Mouse (Mus musculus): Measurements from ENCODE around the gene Rundc3a.
"Not testable (repeated sequence)": the region's sequence is repeated elsewhere in the genome, so short reads cannot be mapped to it uniquely, and the experiment has no call there.

Gene Rundc3a

DNA sequence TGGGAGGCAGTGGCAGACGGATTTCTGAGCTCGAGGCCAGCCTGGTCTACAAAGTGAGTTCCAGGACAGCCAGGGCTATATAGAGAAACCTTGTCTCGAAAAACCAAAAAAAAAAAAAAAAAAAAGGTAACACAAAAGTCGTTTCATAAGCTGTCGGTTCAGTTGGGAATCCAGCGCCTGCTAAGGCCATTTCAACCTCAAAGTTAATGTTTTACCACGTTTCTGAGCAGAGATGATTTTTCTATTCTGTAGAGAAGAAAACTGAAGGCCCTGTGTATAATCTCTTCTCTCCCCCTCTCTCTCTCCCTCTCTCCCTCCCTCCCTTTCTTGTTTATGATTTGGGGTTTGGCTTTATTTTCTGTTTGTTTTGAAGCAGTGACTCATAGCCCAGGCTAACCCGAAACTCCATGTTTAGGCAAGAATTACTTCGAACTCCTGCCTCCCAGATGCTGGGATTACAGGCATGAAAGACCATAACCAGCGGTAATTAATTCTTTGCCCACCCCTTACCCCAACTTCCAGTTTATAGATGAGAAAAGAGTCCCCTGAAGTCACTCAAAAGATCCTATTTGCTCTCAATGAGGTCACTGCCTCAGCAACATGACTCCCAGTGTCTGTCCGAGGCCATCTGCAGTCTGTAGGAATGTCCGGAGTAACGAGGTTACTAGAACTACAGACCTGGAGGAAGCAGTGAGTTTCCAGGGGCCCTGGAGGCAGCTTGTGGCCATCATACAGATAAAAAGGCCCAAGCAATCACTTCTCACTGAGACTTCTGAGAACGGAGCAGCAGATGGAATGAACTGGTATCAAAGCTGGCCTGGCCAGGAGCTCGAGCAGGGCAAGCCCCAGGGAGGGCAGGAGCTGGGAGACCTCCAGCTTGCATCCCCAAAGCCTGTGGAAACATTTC is 15.9 kb downstream of the Rundc3a start:
- no peak for DNase-seq (ENCODE audit: low spot score)

DNA sequence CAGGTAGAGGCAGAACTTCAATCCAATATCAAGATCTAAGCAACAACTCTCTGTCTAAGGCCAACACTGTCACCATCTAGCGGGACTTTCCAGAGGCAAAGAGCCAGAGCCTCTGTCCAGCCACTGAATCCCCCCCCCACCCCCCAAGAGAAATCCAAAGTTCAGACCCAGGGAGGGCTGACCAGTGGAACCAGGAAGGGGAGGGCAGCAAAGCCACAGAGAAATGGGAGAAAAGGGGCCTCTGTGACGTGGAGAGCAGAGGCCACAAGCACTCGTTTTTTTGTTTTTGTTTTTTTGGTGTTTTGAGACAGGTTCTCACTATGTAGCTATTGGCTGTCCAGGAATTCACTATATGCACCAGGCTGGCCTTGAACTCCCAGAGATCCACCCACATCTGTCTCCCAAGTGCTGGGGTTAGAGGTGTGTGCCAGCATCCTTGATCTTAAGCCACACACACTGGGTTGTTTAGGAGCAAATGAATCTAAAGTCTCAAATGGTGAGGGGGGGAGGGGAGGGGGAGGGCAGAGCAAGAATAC is 16.7 kb downstream of the Rundc3a start:
- DNase-seq (ENCODE audit: low spot score), result no peak

DNA sequence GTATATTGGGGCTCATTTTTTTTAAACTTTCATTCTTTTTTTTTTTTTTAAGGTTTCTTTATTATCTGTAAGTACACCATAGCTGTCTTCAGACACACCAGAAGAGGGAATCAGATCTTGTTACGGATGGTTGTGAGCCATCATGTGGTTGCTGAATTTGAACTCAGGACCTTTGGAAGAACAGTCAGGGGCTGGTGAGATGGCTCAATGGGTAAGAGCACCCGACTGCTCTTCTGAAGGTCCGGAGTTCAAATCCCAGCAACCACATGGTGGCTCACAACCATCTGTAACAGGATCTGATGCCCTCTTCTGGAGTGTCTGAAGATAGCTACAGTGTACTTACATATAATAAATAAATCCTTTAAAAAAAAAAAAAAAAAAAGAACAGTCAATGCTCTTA is 17.1 kb downstream of the Rundc3a start:
- DNase-seq (ENCODE audit: low spot score), result not testable (repeated sequence)

DNA sequence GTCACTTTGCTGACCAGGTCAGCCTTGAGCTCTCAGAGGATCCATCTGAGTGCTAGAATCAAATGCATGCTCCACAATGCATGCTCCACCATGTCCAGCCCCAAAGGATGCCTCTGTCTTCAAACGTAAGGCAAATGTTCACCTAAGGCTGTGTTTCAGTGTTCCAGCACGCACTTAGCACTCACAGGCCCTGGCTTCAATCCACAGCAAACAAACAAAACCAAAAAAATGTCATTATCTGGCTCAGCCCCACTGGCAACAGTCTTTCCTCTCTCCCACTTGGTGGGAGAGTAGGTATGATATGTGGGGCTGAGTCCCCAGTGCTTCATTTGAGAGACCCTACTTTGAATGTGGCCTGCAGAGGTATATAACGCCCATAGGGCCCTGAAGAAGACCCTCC is 17.9 kb downstream of the Rundc3a start:
- DNase-seq (ENCODE audit: low spot score), result no peak

DNA sequence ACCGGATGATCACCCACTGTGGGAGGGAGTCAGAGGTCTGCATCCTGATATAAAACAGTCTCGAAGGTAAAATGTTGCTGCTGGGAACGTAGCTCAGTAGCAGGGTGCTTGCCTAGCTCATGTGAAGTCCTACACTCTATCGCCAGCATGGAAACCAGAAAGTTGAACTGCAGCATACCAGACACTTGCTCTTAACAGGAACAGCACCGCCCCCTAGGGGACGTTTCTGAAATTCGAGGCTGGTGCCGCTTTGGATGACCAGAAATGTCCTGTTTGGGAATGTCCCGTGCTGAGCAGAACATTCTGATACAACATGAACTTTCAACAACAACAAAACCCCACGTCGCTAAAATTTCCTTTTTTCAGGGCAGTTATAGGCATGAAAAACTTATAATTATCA is 18.5 kb downstream of the Rundc3a start:
- DNase-seq (ENCODE audit: low spot score), result peak; percentile 96

DNA sequence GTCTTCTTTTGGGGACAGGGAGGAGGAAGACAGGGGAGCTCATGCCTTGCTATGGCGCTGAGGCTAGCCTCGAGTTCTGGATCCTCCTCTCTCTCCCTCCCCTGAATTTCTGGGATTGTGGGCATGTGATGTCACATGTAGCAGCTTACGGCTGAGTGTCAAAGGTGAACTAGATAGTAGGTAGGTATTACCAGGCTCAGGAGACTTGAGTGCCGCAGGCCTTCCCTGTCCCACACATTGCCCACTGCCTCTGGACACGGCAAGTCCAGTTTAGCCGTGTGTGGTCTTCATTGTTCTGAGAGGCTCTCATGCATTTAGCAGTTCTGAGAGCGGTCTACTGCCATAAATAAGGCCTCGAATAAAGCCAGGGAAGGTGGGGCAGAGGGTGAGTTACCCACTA is 19.9 kb downstream of the Rundc3a start:
- no peak for DNase-seq (ENCODE audit: low spot score)

DNA sequence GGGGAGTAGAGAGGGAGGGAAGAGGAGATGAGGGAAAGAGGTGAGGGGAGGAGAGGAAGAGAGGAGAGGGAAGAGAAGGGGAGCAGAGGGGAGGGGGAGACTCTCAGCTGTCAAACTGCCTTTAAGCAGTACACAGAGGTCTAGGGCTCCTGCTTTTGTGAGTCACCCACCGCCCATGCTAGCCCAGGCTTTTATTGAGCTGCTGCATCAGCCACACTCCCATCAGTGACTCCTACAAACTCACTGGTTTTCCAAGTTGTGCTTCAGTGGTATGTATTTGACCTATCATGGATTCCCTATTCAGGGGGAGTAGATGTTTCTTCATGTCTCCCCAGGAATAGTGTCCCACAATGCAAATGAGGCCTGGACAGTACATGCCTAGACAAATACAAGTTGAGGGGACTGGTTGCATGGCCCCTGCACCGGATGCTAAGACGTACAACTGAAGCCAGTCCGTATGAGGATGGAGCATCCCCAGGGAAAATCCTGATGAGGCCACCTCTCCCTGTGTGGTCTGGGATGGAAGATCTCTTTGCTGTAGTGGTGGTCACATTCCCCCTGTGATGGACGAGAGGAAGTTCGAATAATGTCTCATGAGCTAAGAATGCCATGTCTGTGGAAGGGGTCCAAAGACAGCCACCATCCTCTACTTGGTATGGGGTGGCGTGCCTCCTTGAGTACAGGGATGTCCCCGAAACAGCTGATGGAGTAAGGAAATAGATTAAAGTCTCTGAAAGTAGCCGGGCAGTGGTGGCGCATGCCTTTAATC is 22.0 kb downstream of the Rundc3a start:
- no peak for DNase-seq (ENCODE audit: low spot score)

DNA sequence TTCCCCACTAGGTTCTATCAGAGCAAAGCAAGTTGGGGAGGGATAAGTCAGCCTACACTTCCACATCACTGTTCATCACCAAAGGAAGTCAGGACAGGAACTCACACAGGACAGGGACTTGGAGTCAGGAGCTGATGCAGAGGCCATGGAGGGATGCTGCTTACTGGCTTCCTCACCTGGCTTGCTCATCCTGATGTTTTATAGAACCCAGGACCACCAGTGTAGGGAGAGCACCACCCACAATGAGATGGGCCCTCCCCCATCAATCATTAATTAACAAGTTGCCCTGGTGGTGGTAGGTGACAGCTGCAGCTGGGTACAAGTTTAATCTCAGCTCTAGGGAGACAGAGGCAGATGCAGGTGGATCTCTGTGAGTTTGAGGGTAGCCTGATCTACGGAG is 24.0 kb downstream of the Rundc3a start:
- no peak for DNase-seq (ENCODE audit: low spot score)

DNA sequence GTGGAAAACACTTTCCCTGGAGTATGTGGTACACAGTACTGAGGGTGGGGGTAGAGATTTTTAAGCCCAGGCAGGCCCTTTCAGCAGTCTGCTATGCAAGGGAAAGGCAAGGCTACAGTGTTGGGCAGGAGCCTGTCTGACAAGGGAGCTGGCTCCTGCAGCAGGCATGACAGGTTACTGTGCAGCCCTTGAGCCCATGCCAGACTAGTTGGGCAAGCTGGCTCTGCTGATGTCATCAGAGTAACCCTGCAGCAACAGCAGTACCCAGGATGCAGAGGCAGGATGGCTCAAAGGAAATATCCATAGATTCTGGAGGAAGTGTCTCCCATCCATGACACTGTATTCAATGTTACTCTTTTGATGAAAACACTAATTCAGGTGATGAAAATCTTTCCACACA is 25.7 kb downstream of the Rundc3a start:
- no peak for DNase-seq (ENCODE audit: low spot score)

DNA sequence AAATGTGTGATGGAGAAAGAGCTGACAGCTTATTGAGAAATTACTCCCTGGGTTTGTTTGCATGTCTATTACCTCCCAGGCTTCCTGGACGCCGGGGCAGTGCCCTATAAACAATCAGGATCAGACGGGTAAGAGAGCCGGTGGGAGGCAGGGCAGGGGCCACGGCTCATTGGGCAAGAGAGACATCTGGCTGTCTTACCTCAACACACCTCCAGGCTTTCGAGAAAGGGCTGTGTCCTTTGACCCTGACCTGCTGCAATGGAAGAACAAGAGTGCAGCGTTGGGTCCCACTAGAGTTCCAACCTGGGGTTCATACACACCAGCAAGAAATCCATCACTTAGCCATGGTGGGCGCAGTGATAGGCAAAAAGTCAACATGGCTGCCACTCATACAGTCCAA is 28.4 kb downstream of the Rundc3a start:
- no peak for DNase-seq (ENCODE audit: low spot score)

DNA sequence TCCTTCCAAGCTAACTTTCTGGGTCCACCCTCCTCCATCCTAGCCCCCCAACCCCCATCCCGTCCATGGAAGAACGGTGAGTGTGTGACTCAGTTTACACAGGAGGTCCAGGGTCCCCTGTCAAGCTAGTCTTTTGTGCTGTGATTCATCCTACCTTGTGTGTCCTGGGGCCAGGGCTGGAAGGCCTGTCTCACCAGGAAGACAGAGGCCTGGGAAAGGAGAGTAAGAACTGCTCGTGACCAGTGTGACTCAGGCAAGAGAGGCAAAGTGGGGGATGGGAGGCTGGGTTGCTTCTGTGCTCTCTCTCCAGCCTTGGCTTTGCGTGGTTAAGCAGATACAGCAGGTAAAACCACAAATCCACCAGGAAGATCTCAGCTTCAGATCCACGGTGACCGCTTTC is 31.5 kb downstream of the Rundc3a start:
- no peak for DNase-seq (ENCODE audit: low spot score)

DNA sequence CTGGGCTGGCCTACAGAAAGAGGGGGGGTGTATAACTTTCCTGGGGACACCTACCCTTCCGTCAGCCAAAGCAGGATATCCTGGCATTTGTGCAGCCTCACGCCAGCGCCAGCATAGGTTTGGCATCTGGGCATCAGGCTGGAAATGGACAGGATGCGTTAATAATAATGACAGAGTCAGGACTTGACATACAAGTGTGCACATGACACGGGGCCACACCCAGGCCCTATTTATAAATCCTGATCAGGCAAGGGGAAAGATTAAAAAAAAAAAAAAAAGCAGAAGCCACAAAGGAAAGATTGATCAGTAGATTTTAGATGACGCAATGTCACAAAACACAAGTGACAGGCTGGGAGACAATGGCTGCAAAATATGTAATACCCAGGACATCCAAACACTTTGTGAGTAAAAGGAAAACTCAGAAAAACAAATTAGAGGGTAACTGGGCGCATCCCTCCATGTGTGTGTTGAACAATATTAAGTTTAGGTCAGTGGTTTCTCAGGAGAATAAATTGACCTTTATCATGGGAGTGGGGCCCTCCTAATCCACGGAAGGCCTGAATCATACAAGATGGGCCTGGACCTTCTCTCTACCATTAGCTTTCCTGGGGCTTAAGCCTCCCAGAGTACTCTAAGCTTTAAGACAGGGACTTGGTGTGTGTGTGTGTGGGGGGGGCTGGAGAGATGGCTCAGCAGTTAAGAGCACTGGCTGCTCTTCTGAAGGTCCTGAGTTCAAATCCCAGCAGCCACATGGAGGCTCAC is 32.5 kb downstream of the Rundc3a start:
- DNase-seq (ENCODE audit: low spot score), result no peak

DNA sequence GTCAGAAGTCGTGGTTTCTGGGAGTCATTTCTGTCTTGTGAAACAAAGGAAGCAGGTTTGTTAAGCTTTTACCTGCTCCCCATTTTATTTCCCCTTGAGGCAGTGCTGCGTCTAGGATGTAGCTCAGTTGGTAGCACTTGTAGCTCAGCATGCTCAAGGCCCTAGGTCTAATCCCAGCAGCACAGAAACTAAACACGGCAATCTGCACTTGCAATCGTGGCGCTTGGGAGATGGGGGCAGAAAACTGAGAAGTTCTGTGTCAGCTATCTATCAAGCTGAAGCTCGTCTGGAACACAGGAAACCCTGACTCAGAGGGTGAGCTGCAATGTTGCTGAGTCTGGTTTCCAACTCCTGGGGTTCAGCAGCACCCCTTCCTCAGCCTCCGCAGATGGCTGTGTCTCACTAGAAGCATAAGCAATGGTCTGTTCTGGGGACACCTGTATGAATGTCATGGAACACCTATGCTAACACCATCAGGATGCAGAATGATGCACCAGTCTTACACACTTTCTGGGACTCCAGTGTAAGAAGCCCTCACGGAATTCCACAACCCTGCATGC is 35.9 kb downstream of the Rundc3a start:
- DNase-seq (ENCODE audit: low spot score), result no peak

DNA sequence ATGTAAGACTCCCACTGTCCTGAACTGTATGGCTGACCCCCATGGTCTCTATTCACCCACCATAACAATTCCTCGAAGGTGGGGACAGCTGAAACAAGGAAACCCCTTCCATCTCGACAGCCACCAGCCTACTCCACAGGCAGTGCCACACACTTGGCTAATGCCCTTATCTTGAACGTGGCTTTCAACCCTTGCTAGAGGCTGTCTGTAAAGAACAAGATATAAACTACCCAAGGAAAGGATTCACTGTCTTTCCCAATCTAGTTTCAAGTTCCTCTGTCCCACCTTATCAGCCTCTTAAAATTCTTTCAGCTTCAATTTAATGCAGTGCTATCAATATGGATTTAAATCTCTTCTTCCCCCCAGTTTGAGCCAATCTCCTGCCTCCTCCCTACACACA is 36.3 kb downstream of the Rundc3a start:
- no peak for DNase-seq (ENCODE audit: low spot score)

DNA sequence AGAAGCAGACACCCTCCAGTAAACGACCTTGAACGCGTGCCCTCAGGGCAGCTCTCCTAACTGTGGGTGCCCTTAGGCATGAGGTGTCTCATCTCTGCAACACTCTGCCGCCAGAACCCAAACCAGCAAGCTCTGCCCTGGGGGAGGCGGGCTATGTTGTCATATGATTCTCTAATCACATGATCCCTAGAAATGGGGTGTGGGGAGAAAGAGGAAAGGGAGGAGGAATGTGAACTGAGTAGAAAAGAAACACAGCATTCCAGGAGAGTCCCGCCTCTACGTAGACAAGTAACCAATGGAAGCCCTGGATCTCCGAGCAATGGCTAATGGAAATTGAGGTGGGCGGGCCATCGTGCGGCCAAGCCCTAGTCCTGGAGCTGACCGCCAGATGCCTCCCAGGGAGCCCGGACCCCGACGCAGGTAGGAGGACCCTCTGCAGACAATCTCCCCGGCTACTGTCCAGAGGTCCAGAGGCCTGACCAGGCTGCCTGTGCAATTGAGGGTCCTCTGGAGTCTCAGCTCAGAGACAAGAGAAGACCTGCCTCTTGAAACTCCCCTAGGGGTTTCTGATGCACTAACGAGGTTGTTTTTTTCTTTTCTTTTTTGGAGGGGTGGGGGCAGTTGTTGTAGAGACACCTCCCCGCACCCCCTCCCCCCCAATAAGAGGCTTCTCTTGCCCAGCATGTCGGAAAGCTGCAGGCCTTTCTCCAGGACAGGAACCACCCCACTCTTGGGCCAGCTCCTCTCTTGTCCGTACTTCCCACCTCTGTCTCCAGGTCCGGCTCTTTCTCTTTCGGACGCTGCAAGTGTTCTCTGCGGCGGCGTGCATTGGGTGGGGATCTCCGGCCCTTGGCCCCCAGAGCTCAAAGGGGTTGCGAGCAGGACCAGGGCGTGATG is 37.2 kb downstream of the Rundc3a start, which contains the start of gene Grn:
Gene Grn (plus strand): TSS at position 195 of the 897 bp plus-strand sequence.
- DNase-seq (ENCODE audit: low spot score), result peak; percentile 89

DNA sequence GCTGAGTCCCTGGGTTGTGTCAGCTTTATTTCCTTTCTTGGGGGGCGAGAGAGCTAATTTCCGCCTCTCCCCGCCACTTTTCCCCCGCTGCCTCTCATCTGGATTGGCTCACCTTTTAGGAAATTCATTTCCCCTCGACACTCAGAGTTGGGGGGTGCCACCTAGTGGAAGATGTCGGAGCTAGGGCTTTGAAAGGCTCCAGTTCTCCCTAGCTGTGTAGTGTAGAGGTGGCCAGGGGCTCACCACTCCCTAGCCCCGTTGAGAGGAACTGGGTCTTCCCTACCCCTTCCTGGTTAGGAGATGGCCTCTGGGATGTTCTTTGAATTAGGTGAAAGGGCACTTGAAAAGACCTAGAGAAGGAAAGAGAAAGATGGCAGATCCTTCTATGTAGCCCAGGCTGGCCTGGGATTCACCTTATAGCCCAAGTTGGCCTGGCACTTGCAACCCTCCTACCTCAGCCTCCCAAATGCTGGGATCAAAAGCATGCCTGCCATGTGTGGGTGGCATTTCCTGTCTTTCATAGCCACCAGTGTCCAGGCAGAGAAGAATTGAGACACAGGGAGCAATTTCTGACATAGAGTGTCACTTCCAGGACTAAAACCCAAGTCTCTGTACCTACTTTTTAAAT is 37.9 kb downstream of the Rundc3a start:
- peak; percentile 84 for DNase-seq (ENCODE audit: low spot score)

DNA sequence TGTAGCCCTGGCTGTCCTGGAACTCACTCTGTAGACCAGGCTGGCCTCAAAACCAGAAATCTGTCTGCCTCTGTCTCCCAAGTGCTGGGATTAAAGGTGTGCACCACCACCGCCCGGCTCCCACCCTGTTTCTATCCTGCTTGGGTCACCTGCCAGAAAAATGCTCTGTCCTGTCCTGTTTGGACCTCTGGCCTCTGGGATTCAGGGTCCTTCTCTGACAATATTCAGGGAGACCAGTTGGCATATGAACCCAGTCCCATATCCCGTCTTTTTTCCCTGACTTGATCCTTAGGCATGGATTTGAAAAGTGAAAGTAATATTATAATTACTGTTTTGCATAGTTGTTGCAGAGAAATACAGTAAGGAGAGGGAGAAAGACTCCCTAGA is 38.5 kb downstream of the Rundc3a start:
- no peak for DNase-seq (ENCODE audit: low spot score)

DNA sequence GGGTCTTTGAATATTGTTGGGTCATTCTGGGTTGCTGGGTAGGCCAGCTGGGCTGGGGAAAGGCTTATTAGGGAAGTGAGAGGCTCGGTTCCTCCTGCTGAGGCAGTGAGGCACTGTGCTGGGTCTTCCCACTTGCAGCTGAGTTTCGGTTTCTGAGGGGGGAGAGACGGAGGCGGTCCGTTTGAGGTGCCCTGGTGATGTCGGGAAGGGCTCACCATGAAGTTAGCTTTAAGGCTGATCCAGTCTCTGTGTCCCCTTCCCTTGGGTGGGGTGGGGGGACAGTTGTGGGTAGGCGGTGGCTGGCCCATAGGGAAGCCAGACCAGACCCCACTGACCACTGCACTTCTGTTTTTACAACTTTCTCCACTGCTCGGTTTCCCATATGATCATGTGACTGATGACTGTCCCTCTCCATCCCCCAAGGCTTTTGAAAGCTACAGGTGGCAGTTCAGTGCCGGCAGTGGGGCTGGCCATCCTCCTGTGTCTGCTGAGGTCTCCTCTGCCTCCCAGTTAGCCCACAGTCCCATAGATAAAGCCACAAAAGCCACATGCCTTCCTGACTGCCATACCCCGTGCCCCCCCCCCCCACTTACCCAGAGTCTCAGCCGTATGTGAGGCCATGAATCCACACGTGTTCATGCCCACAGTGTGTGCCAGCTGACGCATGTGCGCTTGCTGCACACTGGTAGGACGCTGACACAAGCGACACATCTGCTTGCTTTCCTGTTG is 39.1 kb downstream of the Rundc3a start:
- no peak for DNase-seq (ENCODE audit: low spot score)

DNA sequence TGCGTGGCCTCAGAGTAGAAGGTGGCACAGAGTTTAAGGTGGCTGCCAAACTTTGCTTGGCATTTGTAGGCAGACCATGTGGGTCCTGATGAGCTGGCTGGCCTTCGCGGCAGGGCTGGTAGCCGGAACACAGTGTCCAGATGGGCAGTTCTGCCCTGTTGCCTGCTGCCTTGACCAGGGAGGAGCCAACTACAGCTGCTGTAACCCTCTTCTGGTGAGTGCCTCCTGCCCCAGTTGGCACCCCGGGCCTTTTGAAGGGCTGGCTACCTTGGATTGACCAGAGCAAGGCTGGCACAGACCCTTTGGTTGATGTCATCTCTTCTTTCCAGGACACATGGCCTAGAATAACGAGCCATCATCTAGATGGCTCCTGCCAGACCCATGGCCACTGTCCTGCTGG is 39.7 kb downstream of the Rundc3a start:
- DNase-seq (ENCODE audit: low spot score), result no peak

DNA sequence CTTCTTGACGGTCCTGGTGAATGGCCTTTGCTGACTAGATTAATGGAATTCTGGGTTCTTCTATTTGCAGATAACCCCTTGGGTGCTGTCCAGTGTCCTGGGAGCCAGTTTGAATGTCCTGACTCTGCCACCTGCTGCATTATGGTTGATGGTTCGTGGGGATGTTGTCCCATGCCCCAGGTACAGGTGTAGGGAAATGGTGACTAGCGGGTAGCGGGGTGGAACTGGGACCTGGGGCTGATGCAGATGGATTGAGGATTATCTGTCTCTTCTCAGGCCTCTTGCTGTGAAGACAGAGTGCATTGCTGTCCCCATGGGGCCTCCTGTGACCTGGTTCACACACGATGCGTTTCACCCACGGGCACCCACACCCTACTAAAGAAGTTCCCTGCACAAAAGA is 40.7 kb downstream of the Rundc3a start:
- no peak for DNase-seq (ENCODE audit: low spot score)
